Comparison of ENCODE assay signal across 21 mouse cellular contexts in the genomic region with DNA sequence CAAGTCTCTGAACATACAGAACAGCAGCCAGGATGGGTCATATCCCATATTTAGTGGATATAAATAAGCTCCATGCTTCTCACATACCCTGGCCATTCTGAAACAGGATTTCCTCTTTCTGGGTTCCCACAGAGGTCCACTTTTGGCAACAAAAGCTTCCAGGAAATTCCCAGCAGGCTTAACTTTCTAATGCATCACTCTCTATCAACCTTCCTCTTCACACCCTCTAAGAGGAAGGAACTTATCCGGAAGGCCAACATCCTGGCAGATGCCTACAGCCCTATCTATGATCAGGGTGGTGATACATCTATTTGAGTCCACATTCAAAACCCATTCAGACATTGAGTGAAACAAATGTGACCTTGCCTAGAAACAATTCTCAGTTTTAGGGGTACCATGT. TPM values are rescaled to one million over a fixed set of nuclear protein-coding genes. Genes with fewer than 3 reads are reported as not detected.
DNase-seq lines count a peak whose midpoint lies in the region; ATAC-seq and TF ChIP-seq lines count a peak whose summit lies in the region.
"Had no signal": no experiment of that assay in that cellular context is flagged by ENCODE, and none has a peak within 500 bp of the region (broad histone marks: within the 10 kb centered on the region; RNA-seq: fewer than 3 reads in every experiment).

No protein-coding gene starts in this region.

- peaks cover 2% of the 10 kb centered on the region; the same call in 1 of the 2 replicates for H3K79me2 ChIP-seq in heart, adult 2 months (replicated peaks; ENCODE audit: control insufficient read depth, insufficient read depth, low read length)

- H3K27me3 ChIP-seq in heart, adult 2 months (ENCODE audit: control insufficient read depth, insufficient read depth, low read length), result no peaks in the 10 kb centered on the region
- no peaks in the 10 kb centered on the region for H3K27me3 ChIP-seq in heart, embryonic 10.5 days (ENCODE audit: insufficient read depth, poor library complexity, severe bottlenecking)
- no peaks in the 10 kb centered on the region for H3K27me3 ChIP-seq in kidney, adult 2 months (replicated peaks; ENCODE audit: control insufficient read depth, insufficient read depth, low read length)
- no peaks in the 10 kb centered on the region for H3K27me3 ChIP-seq in kidney, embryonic 14.5 days (ENCODE audit: control insufficient read depth, insufficient read depth, low read length)
- H3K27me3 ChIP-seq in kidney, embryonic 15.5 days, result no peaks in the 10 kb centered on the region
- no peaks in the 10 kb centered on the region for H3K27me3 ChIP-seq in forebrain, embryonic 15.5 days
- H3K27me3 ChIP-seq: CH12.LX; hindbrain, embryonic 12.5 days; limb, embryonic 12.5 days; midbrain, embryonic 13.5 days; neural tube, embryonic 15.5 days had no signal

- DNase-seq in heart, adult 2 months, result peak in 1 of 2 experiments; percentile 26
- DNase-seq in heart, embryonic 10.5 days (ENCODE audit: low spot score), result no peak
- peak; percentile 76 for DNase-seq in kidney, adult 2 months
- DNase-seq in lung, postnatal 36 days, result peak; percentile 47
- DNase-seq: adrenal gland, adult 2 months; cerebellum, postnatal 10 days; embryo, embryonic 11 days; gastrocnemius, postnatal 36 days; right cerebral cortex, postnatal 4 days; thymus, postnatal 36 days had no signal

- peaks cover 22% of the 10 kb centered on the region for H3K36me3 ChIP-seq in heart, adult 2 months (ENCODE audit: control insufficient read depth, insufficient read depth, low read length)
- H3K36me3 ChIP-seq in heart, embryonic 10.5 days, result peaks cover 29% of the 10 kb centered on the region
- no peaks in the 10 kb centered on the region; the same call in none of the 2 replicates for H3K36me3 ChIP-seq in kidney, adult 2 months (ENCODE audit: control insufficient read depth, insufficient read depth, low read length)
- peaks cover 24% of the 10 kb centered on the region; the same call in 1 of the 2 replicates for H3K36me3 ChIP-seq in kidney, embryonic 14.5 days (ENCODE audit: control insufficient read depth, insufficient read depth, low read length)
- H3K36me3 ChIP-seq in kidney, embryonic 15.5 days, result peaks cover 27% of the 10 kb centered on the region
- H3K36me3 ChIP-seq in forebrain, embryonic 15.5 days, result peaks cover 16% of the 10 kb centered on the region

- no peak overlapping the region for H3K9ac ChIP-seq in heart, adult 2 months (ENCODE audit: low read depth, low read length)
- H3K9ac ChIP-seq in kidney, embryonic 14.5 days (ENCODE audit: low read depth, low read length), result no peak overlapping the region
- H3K9ac ChIP-seq in kidney, embryonic 15.5 days, result no peak overlapping the region
- H3K9ac ChIP-seq in forebrain, embryonic 15.5 days (replicated peaks), result no peak overlapping the region
- H3K9ac ChIP-seq: hindbrain, embryonic 12.5 days; limb, embryonic 12.5 days; liver, embryonic 14.5 days; midbrain, embryonic 13.5 days; neural tube, embryonic 15.5 days had no signal

- TF ChIP-seq CTCF in heart, adult 2 months (IDR thresholded peaks at IDR 0.05), result no peak
- TF ChIP-seq CTCF in kidney, adult 2 months (conservative IDR thresholded peaks at IDR 0.05; ENCODE audit: insufficient read depth, insufficient read length, low read depth, low read length), result no peak

- H3K4me1 ChIP-seq in heart, adult 2 months (ENCODE audit: control insufficient read depth, insufficient read depth, low read length), result peaks cover 8% of the 10 kb centered on the region
- H3K4me1 ChIP-seq in heart, embryonic 10.5 days, result peaks cover 6% of the 10 kb centered on the region
- peaks cover 7% of the 10 kb centered on the region; the same call in 1 of the 2 replicates for H3K4me1 ChIP-seq in kidney, adult 2 months (ENCODE audit: control insufficient read depth, insufficient read depth, low read length)
- H3K4me1 ChIP-seq in kidney, embryonic 14.5 days (ENCODE audit: control insufficient read depth, insufficient read depth, low read length), result peaks cover 9% of the 10 kb centered on the region
- peaks cover 11% of the 10 kb centered on the region for H3K4me1 ChIP-seq in kidney, embryonic 15.5 days
- peaks cover 14% of the 10 kb centered on the region for H3K4me1 ChIP-seq in forebrain, embryonic 15.5 days

- no peaks in the 10 kb centered on the region for H3K9me3 ChIP-seq in heart, embryonic 10.5 days
- H3K9me3 ChIP-seq in kidney, embryonic 14.5 days (ENCODE audit: control insufficient read depth, low read length), result no peaks in the 10 kb centered on the region
- H3K9me3 ChIP-seq in kidney, embryonic 15.5 days (replicated peaks), result no peaks in the 10 kb centered on the region
- no peaks in the 10 kb centered on the region for H3K9me3 ChIP-seq in forebrain, embryonic 15.5 days
- H3K9me3 ChIP-seq: hindbrain, embryonic 12.5 days; limb, embryonic 12.5 days; midbrain, embryonic 13.5 days; neural tube, embryonic 15.5 days had no signal

- no peak overlapping the region for H3K4me2 ChIP-seq in kidney, embryonic 14.5 days (replicated peaks; ENCODE audit: low read depth, low read length)
- H3K4me2 ChIP-seq in kidney, embryonic 15.5 days, result no peak overlapping the region
- H3K4me2 ChIP-seq in forebrain, embryonic 15.5 days (replicated peaks), result no peak overlapping the region
- H3K4me2 ChIP-seq: hindbrain, embryonic 12.5 days; midbrain, embryonic 13.5 days; neural tube, embryonic 15.5 days had no signal

- 39% methylated on average over 1 of the region's 1 CpGs for WGBS in heart, adult 2 months
- WGBS in heart, embryonic 10.5 days, result 58% methylated on average over 1 of the region's 1 CpGs
- WGBS in kidney, adult 2 months, result 72% methylated on average over 1 of the region's 1 CpGs
- 82% methylated on average over 1 of the region's 1 CpGs for WGBS in kidney, embryonic 14.5 days
- 93% methylated on average over 1 of the region's 1 CpGs for WGBS in kidney, embryonic 15.5 days
- 100% methylated on average over 1 of the region's 1 CpGs for WGBS in forebrain, embryonic 15.5 days

- ATAC-seq in kidney, embryonic 14.5 days (ENCODE audit: low FRiP score, low TSS enrichment), result no peak
- no peak for ATAC-seq in kidney, embryonic 15.5 days (replicated peaks; ENCODE audit: low FRiP score)
- no peak for ATAC-seq in forebrain, embryonic 15.5 days (replicated peaks)
- ATAC-seq: midbrain, embryonic 13.5 days had no signal

- no peak for TF ChIP-seq EP300 in heart, adult 2 months (IDR thresholded peaks at IDR 0.05; ENCODE audit: insufficient read depth, low read depth, low read length)

- intact Hi-C loops in heart, adult 2 months (cut with DNase I), result loop anchor here (2.0 kb wide), 2 partner anchors 14 to 22 kb away; partner anchors contain the start of gene Dchs1

- H3K4me3 ChIP-seq in heart, adult 2 months, result no peak overlapping the region
- no peak overlapping the region for H3K4me3 ChIP-seq in heart, embryonic 10.5 days
- H3K4me3 ChIP-seq in kidney, adult 2 months (ENCODE audit: insufficient read depth, low read depth, low read length), result no peak overlapping the region
- no peak overlapping the region for H3K4me3 ChIP-seq in kidney, embryonic 14.5 days (ENCODE audit: low read length)
- H3K4me3 ChIP-seq in kidney, embryonic 15.5 days (replicated peaks), result no peak overlapping the region
- no peak overlapping the region for H3K4me3 ChIP-seq in forebrain, embryonic 15.5 days
- H3K4me3 ChIP-seq: hindbrain, embryonic 12.5 days; left cerebral cortex, adult 2 months; limb, embryonic 12.5 days; midbrain, embryonic 13.5 days; myocyte; neural tube, embryonic 15.5 days had no signal

- peak overlapping the region; percentile 92 for H3K27ac ChIP-seq in heart, adult 2 months
- H3K27ac ChIP-seq in heart, embryonic 10.5 days, result no peak overlapping the region
- peak overlapping the region; percentile 76 for H3K27ac ChIP-seq in kidney, adult 2 months (ENCODE audit: insufficient read depth, low read depth, low read length)
- H3K27ac ChIP-seq in kidney, embryonic 14.5 days (ENCODE audit: low read depth, low read length), result no peak overlapping the region
- peak overlapping the region; percentile 65 for H3K27ac ChIP-seq in kidney, embryonic 15.5 days
- no peak overlapping the region for H3K27ac ChIP-seq in forebrain, embryonic 15.5 days (replicated peaks)
- H3K27ac ChIP-seq: hindbrain, embryonic 12.5 days; left cerebral cortex, adult 2 months; limb, embryonic 12.5 days; liver, embryonic 14.5 days; midbrain, embryonic 13.5 days; neural tube, embryonic 15.5 days had no signal

- TF ChIP-seq POLR2A in heart, adult 2 months (IDR thresholded peaks at IDR 0.05; ENCODE audit: insufficient read depth, low read depth, low read length), result no peak
- no peak for TF ChIP-seq POLR2A in kidney, adult 2 months (IDR thresholded peaks at IDR 0.05; ENCODE audit: low read depth, low read length)

RNA-seq across cellular contexts. Expression of gene Mrpl17, which starts 2.5 kb away (rescaled TPM):
- 100 to 1,000 TPM in 1 of 2 experiments, 10 to 100 TPM in 1; 93.1 to 133 TPM for total RNA-seq in heart, adult 2 months (2021)
- polyA plus RNA-seq in heart, adult 2 months (2012; rRNA removed), result 139 and 144 TPM in 2 replicates
- 279 and 357 TPM in 2 replicates for polyA plus RNA-seq in heart, embryonic 10.5 days (2016; fragmentation: Nextera tagmentation; extraction: Ambion mirVana)
- polyA plus RNA-seq in kidney, adult 2 months (2012; rRNA removed), result 271 and 278 TPM in 2 replicates
- 434 and 459 TPM in 2 replicates for polyA plus RNA-seq in kidney, embryonic 14.5 days (2014; fragmentation: Nextera tagmentation; extraction: Ambion mirVana)
- 397 and 398 TPM in 2 replicates for polyA plus RNA-seq in kidney, embryonic 15.5 days (2015; fragmentation: Nextera tagmentation; extraction: Ambion mirVana)
- 191 and 194 TPM in 2 replicates for polyA plus RNA-seq in forebrain, embryonic 15.5 days (2015; fragmentation: Nextera tagmentation; extraction: Ambion mirVana)

RNA-seq across cellular contexts. Expression of gene Dchs1, which starts 20.9 kb away (rescaled TPM):
- 1 to 10 TPM; 7.2 to 8.5 TPM for total RNA-seq in heart, adult 2 months (2021)
- 8.0 and 11.0 TPM in 2 replicates for polyA plus RNA-seq in heart, adult 2 months (2012; rRNA removed)
- 4.2 and 8.6 TPM in 2 replicates for polyA plus RNA-seq in heart, embryonic 10.5 days (2016; fragmentation: Nextera tagmentation; extraction: Ambion mirVana)
- polyA plus RNA-seq in kidney, adult 2 months (2012; rRNA removed), result 5.9 and 7.1 TPM in 2 replicates
- polyA plus RNA-seq in kidney, embryonic 14.5 days (2014; fragmentation: Nextera tagmentation; extraction: Ambion mirVana), result 13.1 and 19.0 TPM in 2 replicates
- 10.2 and 12.1 TPM in 2 replicates for polyA plus RNA-seq in kidney, embryonic 15.5 days (2015; fragmentation: Nextera tagmentation; extraction: Ambion mirVana)
- 20.3 and 22.0 TPM in 2 replicates for polyA plus RNA-seq in forebrain, embryonic 15.5 days (2015; fragmentation: Nextera tagmentation; extraction: Ambion mirVana)

RNA-seq across cellular contexts. Expression of gene Tpp1, which starts 56.4 kb away (rescaled TPM):
- total RNA-seq in heart, adult 2 months (2021), result 10 to 100 TPM; 42.1 to 50.3 TPM
- 66.1 and 90.0 TPM in 2 replicates for polyA plus RNA-seq in heart, adult 2 months (2012; rRNA removed)
- polyA plus RNA-seq in heart, embryonic 10.5 days (2016; fragmentation: Nextera tagmentation; extraction: Ambion mirVana), result 76.5 and 95.2 TPM in 2 replicates
- polyA plus RNA-seq in kidney, adult 2 months (2012; rRNA removed), result 251 and 309 TPM in 2 replicates
- 58.0 and 86.4 TPM in 2 replicates for polyA plus RNA-seq in kidney, embryonic 14.5 days (2014; fragmentation: Nextera tagmentation; extraction: Ambion mirVana)
- 92.7 and 94.9 TPM in 2 replicates for polyA plus RNA-seq in kidney, embryonic 15.5 days (2015; fragmentation: Nextera tagmentation; extraction: Ambion mirVana)
- 33.9 and 35.1 TPM in 2 replicates for polyA plus RNA-seq in forebrain, embryonic 15.5 days (2015; fragmentation: Nextera tagmentation; extraction: Ambion mirVana)

Comparison
In these comparisons a context has a peak if more than half of its experiments do, and no peak if none do; other contexts are left out.
1. H3K27ac ChIP-seq: peak in heart, adult 2 months (single experiment), kidney, adult 2 months (single experiment) and kidney, embryonic 15.5 days (single experiment); none in heart, embryonic 10.5 days (single experiment), kidney, embryonic 14.5 days (single experiment) and forebrain, embryonic 15.5 days (single experiment).